Mouse (Mus musculus): ENCODE data around the gene Smyd3.

- TF ChIP-seq POLR2A (IDR thresholded peaks at IDR 0.05; ENCODE audit: extremely low read depth, insufficient read depth, low read length) (no peak), CTCF (IDR thresholded peaks at IDR 0.05; ENCODE audit: extremely low read depth, insufficient read depth, low read length) (no peak)
Measured at GRCm38 (mm10) chr1:179058675-179059074, 459.2 kb downstream of the Smyd3 start.
